Mouse (Mus musculus) inflammation-experienced regulatory T-cells, adult 6 months (primary cell): Measurements from ENCODE around the gene Xpnpep3. TPM values are rescaled to one million over a fixed set of nuclear protein-coding genes. Genes with fewer than 3 reads are reported as not detected.

Experiments used
- ATAC-seq: one replicate; pipeline ENCODE4 v1.8.0; 2017
- polyA plus RNA-seq, 3 experiments: library from polyadenylated mRNA; unstranded; fragments of 100-300 nt; shearing (Covaris generic); gene quantifications; one replicate each; pipeline ENCODE4 v1.2.1; 2017

Xpnpep3 gene
- polyA plus RNA-seq, 3 experiments from 2014 or later = 6.8 to 8.8 (median 8.2) TPM

GRCm38 (mm10) chr15:81482966-81483365 lies 83.0 kb downstream of the Xpnpep3 start:
- no peak for ATAC-seq

DNA sequence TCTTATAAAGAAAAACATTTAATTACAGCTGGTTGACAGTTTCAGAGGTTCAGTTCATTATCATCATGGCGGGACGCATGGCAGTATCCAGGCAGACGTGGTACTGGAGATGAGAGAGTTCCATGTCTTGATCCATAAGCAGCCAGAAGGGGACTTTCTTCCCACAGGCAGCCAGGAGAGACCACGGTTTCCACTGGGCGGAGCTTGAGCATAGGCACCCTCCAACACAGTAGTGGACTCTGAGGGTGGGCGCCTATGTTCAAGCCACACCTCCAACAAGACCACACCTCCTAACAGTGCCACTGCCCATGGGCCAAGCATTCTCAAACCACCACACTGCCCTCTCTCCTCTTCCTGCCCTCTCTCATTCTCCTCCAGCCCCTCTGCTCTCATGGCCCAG lies 83.8 kb downstream of the Xpnpep3 start:
- ATAC-seq = no peak

DNA sequence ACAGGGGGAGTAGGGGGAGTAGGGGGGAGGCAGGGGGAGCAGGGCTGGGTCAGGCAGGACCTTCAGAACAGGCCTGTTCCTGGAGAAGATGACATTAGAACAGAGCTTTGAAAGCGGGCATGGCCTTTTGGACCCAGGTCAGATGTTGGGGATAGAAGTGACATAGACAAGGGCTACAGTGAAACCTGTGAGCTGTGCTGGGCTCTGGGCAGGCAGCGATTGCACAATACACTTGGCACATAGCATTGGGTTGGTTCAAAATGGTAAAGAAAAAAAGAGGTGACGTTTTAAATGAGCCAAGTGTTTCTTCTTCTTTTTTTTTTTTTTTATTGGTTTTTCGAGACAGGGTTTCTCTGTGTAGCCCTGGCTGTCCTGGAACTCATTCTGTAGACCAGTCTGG lies 85.5 kb downstream of the Xpnpep3 start:
- no peak for ATAC-seq

DNA sequence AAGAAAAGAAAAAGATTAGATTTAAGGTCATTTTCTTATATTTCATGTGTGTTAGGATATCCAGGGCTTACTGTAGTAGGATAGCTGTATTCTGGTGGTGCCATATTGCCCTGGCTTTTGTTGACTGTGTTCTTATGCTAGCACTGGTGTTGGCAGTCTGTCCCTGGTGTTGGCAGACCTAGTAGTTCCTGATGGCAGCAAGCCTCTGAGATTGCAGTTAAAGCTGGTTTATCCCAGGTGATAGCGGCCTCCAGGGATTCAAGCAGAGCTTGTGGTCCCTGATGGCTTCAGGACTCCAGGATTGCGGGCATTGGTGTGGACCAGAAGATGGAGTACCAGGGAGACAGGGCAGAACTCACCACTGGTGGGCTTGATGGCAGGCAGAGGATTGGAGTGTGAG lies 103.5 kb downstream of the Xpnpep3 start:
- ATAC-seq = no peak

DNA sequence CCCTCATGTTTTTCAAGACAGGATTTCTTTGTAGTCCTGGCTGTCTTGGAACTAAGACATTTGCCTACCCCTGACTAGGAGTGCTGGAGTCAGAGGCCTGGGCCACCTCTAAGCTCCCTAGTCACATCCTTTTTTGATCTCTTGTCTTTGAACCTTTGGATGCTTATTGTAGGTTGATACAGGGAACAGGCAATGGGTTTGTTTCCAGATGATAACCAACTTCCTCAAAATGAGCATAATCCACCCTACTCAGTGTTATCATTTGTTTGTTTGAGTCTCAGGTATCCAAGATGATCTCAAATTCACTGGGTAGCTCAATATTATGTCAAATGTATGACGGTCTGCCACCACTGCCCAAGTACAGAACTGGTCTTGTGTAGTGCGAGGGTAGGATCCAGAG lies 104.1 kb downstream of the Xpnpep3 start:
- ATAC-seq = no peak

Other genes starting within 250 kb of the Xpnpep3 start
- gene Mrtfa, start 209.4 kb upstream of the Xpnpep3 start, polyA plus RNA-seq = 10 to 100 TPM; 47.3 to 66.5 (median 48.1) TPM
- gene Mchr1, start 164.6 kb upstream of the Xpnpep3 start, polyA plus RNA-seq = not detected
- 100 to 1,000 TPM in 1 of 3 experiments, 10 to 100 TPM in 2; 94.4 to 105 (median 99.3) TPM for gene Slc25a17, start 39.3 kb upstream of the Xpnpep3 start, polyA plus RNA-seq
- 100 to 1,000 TPM; 170 to 193 (median 179) TPM for gene St13, start 61 bp upstream of the Xpnpep3 start, polyA plus RNA-seq
- 1 to 10 TPM; 2.1 to 3.2 (median 2.2) TPM for gene Dnajb7, start 8.2 kb downstream of the Xpnpep3 start, polyA plus RNA-seq
- gene Rbx1, start 66.2 kb downstream of the Xpnpep3 start, polyA plus RNA-seq = 100 to 1,000 TPM; 313 to 388 (median 382) TPM
- gene Ep300, start 185.2 kb downstream of the Xpnpep3 start, polyA plus RNA-seq = 10 to 100 TPM; 16.1 to 20.2 (median 16.7) TPM